Mouse (Mus musculus): ENCODE results near the gene Jph2. TPM values are rescaled to one million over a fixed set of nuclear protein-coding genes. Genes with fewer than 3 reads are reported as not detected.
A peak's percentile ranks its signal among the peaks of the same experiment; 100 is the strongest.
"Not testable (repeated sequence)": the region's sequence is repeated elsewhere in the genome, so short reads cannot be mapped to it uniquely, and the experiment has no call there.

The Jph2 gene
- total and polyA plus RNA-seq, 2 experiments from 2014 or later: 61.7 to 215 TPM

DNA sequence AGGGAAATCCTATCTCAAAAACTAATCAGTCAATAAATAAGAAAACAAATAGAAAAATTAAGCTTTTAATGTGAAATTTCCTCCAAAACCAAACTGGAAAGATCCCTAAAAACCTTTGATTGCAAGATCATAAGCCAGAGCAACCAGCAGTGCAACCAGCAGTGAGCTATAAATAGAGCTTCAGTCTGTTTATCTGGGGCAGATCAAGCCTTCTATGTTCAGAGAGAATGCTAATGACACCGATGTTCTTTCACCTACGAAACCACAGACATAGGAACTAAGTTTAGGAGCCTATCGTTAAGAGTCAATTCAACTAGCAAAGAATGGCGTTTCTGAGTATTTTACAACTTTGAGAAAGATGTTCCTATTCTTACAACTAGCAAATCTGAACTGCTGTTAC is 14.0 kb upstream of the Jph2 start:
- ATAC-seq (ENCODE audit: insufficient read depth, low read depth): no peak
- 42% methylated on average over 4 of the region's 4 CpGs for WGBS

DNA sequence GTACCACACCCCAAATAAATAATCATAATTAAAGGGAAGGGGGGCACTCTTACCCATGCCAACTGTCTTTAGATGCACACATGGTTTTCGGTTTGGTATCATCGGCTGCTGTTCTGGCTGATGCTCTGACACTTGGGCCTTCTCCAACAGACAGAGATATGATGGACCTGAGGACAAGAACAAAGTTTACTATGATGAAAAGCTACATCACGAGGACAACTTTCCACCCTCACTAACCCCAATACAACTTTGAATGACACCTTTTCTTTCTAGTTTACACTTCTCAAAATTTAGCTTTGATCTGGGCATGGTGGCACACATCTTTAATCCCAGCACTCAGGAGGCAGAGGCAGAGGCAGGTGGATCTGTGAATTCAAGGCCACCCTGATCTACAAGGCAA is 13.6 kb upstream of the Jph2 start:
- H3K36me3 ChIP-seq (replicated peaks; ENCODE audit: control insufficient read depth, insufficient read depth, low read length): peaks cover 63% of the 10 kb centered on the region
- not testable (repeated sequence) for H3K4me2 ChIP-seq (ENCODE audit: low read depth, low read length); H3K27me3 ChIP-seq (ENCODE audit: control insufficient read depth, insufficient read depth, low read length); H3K9ac ChIP-seq (replicated peaks; ENCODE audit: low read depth, low read length); H3K9me3 ChIP-seq (replicated peaks; ENCODE audit: control insufficient read depth, low read length); ATAC-seq (ENCODE audit: insufficient read depth, low read depth); H3K4me3 ChIP-seq (ENCODE audit: low read depth, low read length); DNase-seq (ENCODE audit: low spot score); H3K4me1 ChIP-seq (ENCODE audit: control insufficient read depth, insufficient read depth); H3K27ac ChIP-seq (ENCODE audit: low read depth)
- WGBS: 70% methylated on average over 3 of the region's 3 CpGs

More for the DNA sequence above, 14.0 kb upstream of the Jph2 start:
- no peak overlapping the region for H3K4me3 ChIP-seq (ENCODE audit: low read depth, low read length)
- no peak for DNase-seq (ENCODE audit: low spot score)
- no peaks in the 10 kb centered on the region for H3K9me3 ChIP-seq (replicated peaks; ENCODE audit: control insufficient read depth, low read length)
- TF ChIP-seq EP300 (IDR thresholded peaks at IDR 0.05; ENCODE audit: low read depth) (no peak), CTCF (IDR thresholded peaks at IDR 0.05; ENCODE audit: low read depth) (no peak)
- peaks cover 62% of the 10 kb centered on the region for H3K36me3 ChIP-seq (replicated peaks; ENCODE audit: control insufficient read depth, insufficient read depth, low read length)
- no peaks in the 10 kb centered on the region for H3K27me3 ChIP-seq (ENCODE audit: control insufficient read depth, insufficient read depth, low read length)
- no peak overlapping the region for H3K27ac ChIP-seq (ENCODE audit: low read depth)
- H3K4me2 ChIP-seq (ENCODE audit: low read depth, low read length): no peak overlapping the region
- H3K4me1 ChIP-seq (ENCODE audit: control insufficient read depth, insufficient read depth): 0 out of 2 replicates have a peak, but pooled peaks cover 7% of the 10 kb centered on the region
- no peak overlapping the region for H3K9ac ChIP-seq (replicated peaks; ENCODE audit: low read depth, low read length)

- no peak overlapping the region for H3K9ac ChIP-seq (replicated peaks; ENCODE audit: low read depth, low read length)
- WGBS: 92% methylated on average over 3 of the region's 3 CpGs
Measured at GRCm38 (mm10) chr2:163410211-163410610, 12.4 kb upstream of the Jph2 start.

DNA sequence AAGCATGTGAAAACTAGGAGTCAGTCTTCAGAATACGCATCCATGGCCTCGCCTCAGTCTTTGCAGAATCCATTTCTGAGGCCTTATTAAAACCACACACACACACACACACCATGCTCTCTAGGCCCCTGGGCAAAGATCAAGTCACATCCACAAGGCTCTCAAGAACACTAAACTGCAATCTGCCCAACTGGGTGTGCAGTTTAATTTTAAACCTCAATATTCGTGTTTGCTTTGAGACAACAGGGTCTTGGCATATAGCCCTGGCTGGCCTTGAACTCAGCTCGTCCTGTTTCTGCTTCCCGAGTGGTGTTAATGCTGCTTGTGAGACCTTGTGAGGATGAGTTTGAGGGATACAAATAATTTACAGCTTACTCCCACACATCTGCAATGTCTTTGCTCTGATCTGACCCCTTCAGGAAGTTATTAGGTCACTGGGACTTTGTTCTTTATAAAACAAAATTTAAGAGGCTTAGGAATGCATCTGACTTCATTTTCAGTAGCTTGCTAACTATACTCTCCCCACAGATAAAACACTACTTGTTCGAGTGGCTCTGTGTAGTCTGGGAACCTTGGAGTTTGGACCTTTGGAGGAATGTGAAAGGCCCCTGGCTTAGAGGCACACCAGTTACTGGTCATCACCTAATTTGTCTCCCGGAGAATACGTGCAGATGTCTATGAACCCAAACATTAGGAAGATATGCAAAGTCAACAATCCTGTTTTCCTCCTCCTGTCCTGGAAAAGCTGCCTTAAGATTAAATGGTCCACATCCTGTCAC is 6.4 kb upstream of the Jph2 start:
- H3K27me3 ChIP-seq (ENCODE audit: control insufficient read depth, insufficient read depth, low read length): no peaks in the 10 kb centered on the region
- H3K4me1 ChIP-seq (ENCODE audit: control insufficient read depth, insufficient read depth): 0 out of 2 replicates have a peak, but pooled peaks cover 5% of the 10 kb centered on the region
- ATAC-seq (ENCODE audit: insufficient read depth, low read depth) (no peak), DNase-seq (ENCODE audit: low spot score) (no peak)
- no peak overlapping the region for H3K27ac ChIP-seq (ENCODE audit: low read depth)
- H3K4me3 ChIP-seq (ENCODE audit: low read depth, low read length): no peak overlapping the region
- H3K4me2 ChIP-seq (ENCODE audit: low read depth, low read length): no peak overlapping the region
- 44% methylated on average over 8 of the region's 8 CpGs for WGBS
- peaks cover 32% of the 10 kb centered on the region for H3K36me3 ChIP-seq (replicated peaks; ENCODE audit: control insufficient read depth, insufficient read depth, low read length)
- no peak overlapping the region for H3K9ac ChIP-seq (replicated peaks; ENCODE audit: low read depth, low read length)
- TF ChIP-seq EP300 (IDR thresholded peaks at IDR 0.05; ENCODE audit: low read depth) (no peak), CTCF (IDR thresholded peaks at IDR 0.05; ENCODE audit: low read depth) (no peak)
- H3K9me3 ChIP-seq (replicated peaks; ENCODE audit: control insufficient read depth, low read length): no peaks in the 10 kb centered on the region

More at GRCm38 (mm10) chr2:163410211-163410610, 12.4 kb upstream of the Jph2 start:
- Histone ChIP-seq H3K4me3 (ENCODE audit: low read depth, low read length) (no peak overlapping the region), H3K27ac (ENCODE audit: low read depth) (no peak overlapping the region), H3K4me1 (ENCODE audit: control insufficient read depth, insufficient read depth) (0 out of 2 replicates have a peak, but pooled peaks cover 3% of the 10 kb centered on the region), H3K27me3 (ENCODE audit: control insufficient read depth, insufficient read depth, low read length) (no peaks in the 10 kb centered on the region), H3K9me3 (replicated peaks; ENCODE audit: control insufficient read depth, low read length) (no peaks in the 10 kb centered on the region), H3K36me3 (replicated peaks; ENCODE audit: control insufficient read depth, insufficient read depth, low read length) (peaks cover 68% of the 10 kb centered on the region), H3K4me2 (ENCODE audit: low read depth, low read length) (no peak overlapping the region)
- DNase-seq (ENCODE audit: low spot score) (no peak), ATAC-seq (ENCODE audit: insufficient read depth, low read depth) (no peak)
- TF ChIP-seq EP300 (IDR thresholded peaks at IDR 0.05; ENCODE audit: low read depth) (no peak), CTCF (IDR thresholded peaks at IDR 0.05; ENCODE audit: low read depth) (no peak)

DNA sequence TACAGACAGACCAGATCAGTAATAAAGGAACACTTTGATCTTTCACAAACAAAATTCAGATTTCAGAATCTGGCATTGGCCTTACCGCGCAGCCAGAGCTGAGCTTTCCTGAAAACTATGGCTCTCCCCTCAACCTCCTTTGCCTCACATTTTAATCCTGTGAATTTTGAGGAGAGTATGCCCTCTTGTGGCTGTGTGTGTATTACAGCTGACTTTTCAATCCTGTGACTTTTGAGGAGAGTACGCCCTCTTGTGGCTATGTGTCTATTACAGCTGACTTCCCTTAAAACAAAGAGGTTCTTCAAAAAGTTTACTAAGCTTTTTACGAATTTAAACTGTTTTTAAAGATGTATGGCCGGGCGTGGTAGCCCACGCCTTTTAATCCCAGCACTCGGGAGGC is 3.4 kb upstream of the Jph2 start:
- Histone ChIP-seq H3K27me3 (ENCODE audit: control insufficient read depth, insufficient read depth, low read length) (no peaks in the 10 kb centered on the region), H3K4me2 (ENCODE audit: low read depth, low read length) (no peak overlapping the region), H3K9ac (replicated peaks; ENCODE audit: low read depth, low read length) (no peak overlapping the region), H3K9me3 (replicated peaks; ENCODE audit: control insufficient read depth, low read length) (no peaks in the 10 kb centered on the region), H3K27ac (ENCODE audit: low read depth) (no peak overlapping the region), H3K4me1 (ENCODE audit: control insufficient read depth, insufficient read depth) (peaks cover 13% of the 10 kb centered on the region), H3K36me3 (replicated peaks; ENCODE audit: control insufficient read depth, insufficient read depth, low read length) (peaks cover 9% of the 10 kb centered on the region; the same call in 1 of the 2 replicates), H3K4me3 (ENCODE audit: low read depth, low read length) (no peak overlapping the region)
- TF ChIP-seq EP300 (IDR thresholded peaks at IDR 0.05; ENCODE audit: low read depth): peak; percentile 42; the same call in 1 of the 2 replicates
- peak; percentile 100 for TF ChIP-seq CTCF (IDR thresholded peaks at IDR 0.05; ENCODE audit: low read depth)
- ATAC-seq (ENCODE audit: insufficient read depth, low read depth) (no peak), DNase-seq (ENCODE audit: low spot score) (peak; percentile 87)
- WGBS: 4% methylated on average over 8 of the region's 8 CpGs

Data from heart, postnatal 0 days (tissue).